In the genomic region with DNA sequence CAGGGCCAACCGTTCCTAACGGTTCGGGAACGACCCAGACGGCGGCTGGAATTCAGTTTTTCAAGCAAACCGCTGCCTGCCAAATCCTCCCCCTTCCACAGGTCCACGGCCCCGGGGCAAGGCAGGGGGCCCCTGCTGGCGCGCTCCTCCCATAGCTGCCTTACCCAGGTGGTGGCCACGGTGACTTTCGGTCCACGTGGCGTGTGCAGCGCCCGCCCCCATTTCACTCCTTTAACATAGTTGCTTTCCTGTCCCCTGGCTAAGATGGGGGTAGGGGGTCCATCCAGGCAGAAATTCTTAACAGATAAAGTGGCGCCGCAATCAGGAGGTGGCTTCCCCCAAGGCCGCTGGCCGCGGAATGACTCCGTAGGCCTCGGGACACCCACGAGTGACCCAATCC, we compare ENCODE assay signal across 10 mouse cellular contexts. TPM values are rescaled to one million over a fixed set of nuclear protein-coding genes. Genes with fewer than 3 reads are reported as not detected.
DNase-seq lines count a peak whose midpoint lies in the region; ATAC-seq and TF ChIP-seq lines count a peak whose summit lies in the region.
"Had no signal": no experiment of that assay in that cellular context is flagged by ENCODE, and none has a peak within 500 bp of the region (broad histone marks: within the 10 kb centered on the region; RNA-seq: fewer than 3 reads in every experiment).

No protein-coding gene starts in this region.

- WGBS in forebrain, embryonic 13.5 days = 4% methylated on average over 25 of the region's 25 CpGs
- 6% methylated on average over 25 of the region's 25 CpGs for WGBS in liver, adult 2 months
- 7% methylated on average over 25 of the region's 25 CpGs for WGBS in stomach, embryonic 14.5 days

- H3K79me2 ChIP-seq in liver, adult 2 months (ENCODE audit: control insufficient read depth, insufficient read depth, low read length) = no peaks in the 10 kb centered on the region

- peak; percentile 17 for DNase-seq in gastrocnemius, postnatal 10 days
- no peak for DNase-seq in gastrocnemius, adult 8-10 months (ENCODE audit: low spot score in 2 of 2)
- DNase-seq in liver, adult 2 months (ENCODE audit: extremely low read depth, low read depth, low spot score) = no peak
- DNase-seq in kidney, adult 18-20 months = no peak
- DNase-seq in urinary bladder, postnatal 36 days (ENCODE audit: low spot score in 2 of 2) = no peak

- no peaks in the 10 kb centered on the region for H3K27me3 ChIP-seq in forebrain, embryonic 13.5 days
- H3K27me3 ChIP-seq in liver, adult 2 months (ENCODE audit: control insufficient read depth, insufficient read depth, low read length) = no peaks in the 10 kb centered on the region
- H3K27me3 ChIP-seq in stomach, embryonic 14.5 days (ENCODE audit: control insufficient read depth, insufficient read depth, low read length) = no peaks in the 10 kb centered on the region
- H3K27me3 ChIP-seq: CH12.LX had no signal

- H3K9ac ChIP-seq in forebrain, embryonic 13.5 days = peak overlapping the region; percentile 77
- peak overlapping the region; percentile 27 for H3K9ac ChIP-seq in liver, adult 2 months (ENCODE audit: low read depth, low read length)
- no peak overlapping the region for H3K9ac ChIP-seq in stomach, embryonic 14.5 days (replicated peaks; ENCODE audit: low read depth, low read length)

- TF ChIP-seq CTCF in liver, adult 2 months (IDR thresholded peaks at IDR 0.05; ENCODE audit: low read depth, low read length) = no peak

- H3K4me3 ChIP-seq in forebrain, embryonic 13.5 days = peak overlapping the region; percentile 60
- peak overlapping the region; percentile 61 for H3K4me3 ChIP-seq in liver, adult 2 months (ENCODE audit: insufficient read depth, low read depth, low read length)
- peak overlapping the region; percentile 43 for H3K4me3 ChIP-seq in stomach, embryonic 14.5 days (ENCODE audit: low read depth, low read length)

- no peaks in the 10 kb centered on the region for H3K9me3 ChIP-seq in forebrain, embryonic 13.5 days (replicated peaks)
- no peaks in the 10 kb centered on the region for H3K9me3 ChIP-seq in stomach, embryonic 14.5 days (ENCODE audit: control insufficient read depth, low read depth, low read length)

- H3K36me3 ChIP-seq in forebrain, embryonic 13.5 days (ENCODE audit: poor library complexity, severe bottlenecking) = no peaks in the 10 kb centered on the region
- no peaks in the 10 kb centered on the region for H3K36me3 ChIP-seq in liver, adult 2 months (ENCODE audit: control insufficient read depth, insufficient read depth, low read length)
- H3K36me3 ChIP-seq in stomach, embryonic 14.5 days (ENCODE audit: control insufficient read depth, insufficient read depth, low read length) = no peaks in the 10 kb centered on the region

- peaks cover 18% of the 10 kb centered on the region for H3K4me1 ChIP-seq in forebrain, embryonic 13.5 days
- H3K4me1 ChIP-seq in liver, adult 2 months (ENCODE audit: control insufficient read depth, insufficient read depth, low read length) = no peaks in the 10 kb centered on the region
- H3K4me1 ChIP-seq in stomach, embryonic 14.5 days (ENCODE audit: control insufficient read depth, insufficient read depth, low read length) = peaks cover 8% of the 10 kb centered on the region; the same call in 1 of the 2 replicates

- peak overlapping the region; percentile 80 for H3K27ac ChIP-seq in forebrain, embryonic 13.5 days
- no peak overlapping the region for H3K27ac ChIP-seq in liver, adult 2 months (replicated peaks; ENCODE audit: insufficient read depth, low read depth, low read length)
- H3K27ac ChIP-seq in stomach, embryonic 14.5 days (ENCODE audit: low read length) = no peak overlapping the region

- ATAC-seq in CD4-positive, CD25-positive, alpha-beta regulatory T cell, adult 4 months = peak; percentile 26
- peak; percentile 63 for ATAC-seq in forebrain, embryonic 13.5 days
- ATAC-seq in stomach, embryonic 14.5 days (ENCODE audit: insufficient number of reproducible peaks, insufficient read depth, low FRiP score, low read depth) = no peak

- H3K4me2 ChIP-seq in forebrain, embryonic 13.5 days = peak overlapping the region; percentile 87
- H3K4me2 ChIP-seq in stomach, embryonic 14.5 days (replicated peaks; ENCODE audit: low read depth, low read length) = peak overlapping the region; percentile 80

- TF ChIP-seq POLR2A in liver, adult 2 months (IDR thresholded peaks at IDR 0.05; ENCODE audit: extremely low read depth, insufficient read depth, low read length) = no peak

RNA-seq across cellular contexts. Expression of gene Tdrkh, which starts 0.5 kb away (rescaled TPM):
- total RNA-seq in gastrocnemius, postnatal 10 days (2021) = 1 to 10 TPM; 6.3 to 8.9 TPM
- 1 to 10 TPM; 5.3 to 6.6 (median 6.1) TPM for total RNA-seq in gastrocnemius, adult 8-10 months (2022)
- 10 to 100 TPM; 11.4 to 11.6 TPM for polyA plus RNA-seq in CD4-positive, CD25-positive, alpha-beta regulatory T cell, adult 4 months (2017; shearing (Covaris generic))
- 66.4 and 69.5 TPM in 2 replicates for polyA plus RNA-seq in forebrain, embryonic 13.5 days (2015; fragmentation: Nextera tagmentation; extraction: Ambion mirVana)
- 1.5 and 1.8 TPM in 2 replicates for total RNA-seq in liver, adult 2 months (2014; rRNA removed)
- 0.22 and 0.66 TPM in 2 replicates for polyA plus RNA-seq in liver, adult 2 months (2012; rRNA removed)
- 10.6 and 12.6 TPM in 2 replicates for polyA plus RNA-seq in stomach, embryonic 14.5 days (2014; fragmentation: Nextera tagmentation; extraction: Ambion mirVana)
- total RNA-seq: CH12.LX had no signal

RNA-seq across cellular contexts. Expression of gene Lingo4, which starts 14.2 kb away (rescaled TPM):
- total RNA-seq in gastrocnemius, postnatal 10 days (2021) = under 1 TPM in 1 of 2 experiments, not detected in 1; 0.25 TPM
- under 1 TPM; 0.29 to 0.40 (median 0.33) TPM for total RNA-seq in gastrocnemius, adult 8-10 months (2022)
- under 1 TPM; 0.40 to 0.48 TPM for polyA plus RNA-seq in CD4-positive, CD25-positive, alpha-beta regulatory T cell, adult 4 months (2017; shearing (Covaris generic))
- 0.74 and 0.81 TPM in 2 replicates for polyA plus RNA-seq in forebrain, embryonic 13.5 days (2015; fragmentation: Nextera tagmentation; extraction: Ambion mirVana)
- total RNA-seq in liver, adult 2 months (2014; rRNA removed) = 0.20 and 0.37 TPM in 2 replicates
- 0.12 and 0.16 TPM in 2 replicates for polyA plus RNA-seq in liver, adult 2 months (2012; rRNA removed)
- polyA plus RNA-seq in stomach, embryonic 14.5 days (2014; fragmentation: Nextera tagmentation; extraction: Ambion mirVana) = 0.20 and 0.51 TPM in 2 replicates
- total RNA-seq: CH12.LX had no signal

RNA-seq across cellular contexts. Expression of gene Mrpl9, which starts 30.6 kb away (rescaled TPM):
- total RNA-seq in gastrocnemius, postnatal 10 days (2021) = 10 to 100 TPM; 42.3 to 54.0 TPM
- total RNA-seq in gastrocnemius, adult 8-10 months (2022) = 10 to 100 TPM; 29.1 to 33.8 (median 32.0) TPM
- 10 to 100 TPM; 47.2 to 47.6 TPM for polyA plus RNA-seq in CD4-positive, CD25-positive, alpha-beta regulatory T cell, adult 4 months (2017; shearing (Covaris generic))
- polyA plus RNA-seq in forebrain, embryonic 13.5 days (2015; fragmentation: Nextera tagmentation; extraction: Ambion mirVana) = 62.8 and 62.9 TPM in 2 replicates
- total RNA-seq in liver, adult 2 months (2014; rRNA removed) = 44.6 and 45.9 TPM in 2 replicates
- polyA plus RNA-seq in liver, adult 2 months (2012; rRNA removed) = 31.1 and 31.8 TPM in 2 replicates
- polyA plus RNA-seq in stomach, embryonic 14.5 days (2014; fragmentation: Nextera tagmentation; extraction: Ambion mirVana) = 66.6 and 67.5 TPM in 2 replicates

RNA-seq across cellular contexts. Expression of gene Oaz3, which starts 31.2 kb away (rescaled TPM):
- total RNA-seq in gastrocnemius, postnatal 10 days (2021) = not detected
- total RNA-seq in gastrocnemius, adult 8-10 months (2022) = not detected
- under 1 TPM in 1 of 2 experiments, not detected in 1; 0.94 TPM for polyA plus RNA-seq in CD4-positive, CD25-positive, alpha-beta regulatory T cell, adult 4 months (2017; shearing (Covaris generic))
- 1.2 and 1.4 TPM in 2 replicates for polyA plus RNA-seq in forebrain, embryonic 13.5 days (2015; fragmentation: Nextera tagmentation; extraction: Ambion mirVana)
- total RNA-seq in liver, adult 2 months (2014; rRNA removed) = 0.37 TPM in 1 of 2 replicates, not detected in the other
- 0.15 and 0.43 TPM in 2 replicates for polyA plus RNA-seq in liver, adult 2 months (2012; rRNA removed)
- polyA plus RNA-seq in stomach, embryonic 14.5 days (2014; fragmentation: Nextera tagmentation; extraction: Ambion mirVana) = 0.66 and 0.90 TPM in 2 replicates
- total RNA-seq: heart, postnatal 36 days had no signal

RNA-seq across cellular contexts. Expression of gene Rorc, which starts 39.9 kb away (rescaled TPM):
- 10 to 100 TPM; 18.2 to 19.9 TPM for total RNA-seq in gastrocnemius, postnatal 10 days (2021)
- total RNA-seq in gastrocnemius, adult 8-10 months (2022) = 100 to 1,000 TPM in 3 of 4 experiments, 10 to 100 TPM in 1; 97.2 to 109 (median 105) TPM
- polyA plus RNA-seq in CD4-positive, CD25-positive, alpha-beta regulatory T cell, adult 4 months (2017; shearing (Covaris generic)) = 1 to 10 TPM; 4.4 to 7.4 TPM
- polyA plus RNA-seq in forebrain, embryonic 13.5 days (2015; fragmentation: Nextera tagmentation; extraction: Ambion mirVana) = 1.7 and 2.1 TPM in 2 replicates
- total RNA-seq in liver, adult 2 months (2014; rRNA removed) = 36.3 and 50.3 TPM in 2 replicates
- polyA plus RNA-seq in liver, adult 2 months (2012; rRNA removed) = 31.6 and 34.4 TPM in 2 replicates
- 4.2 and 5.3 TPM in 2 replicates for polyA plus RNA-seq in stomach, embryonic 14.5 days (2014; fragmentation: Nextera tagmentation; extraction: Ambion mirVana)
